ENCODE assay signal across 8 mouse cellular contexts in the genomic region with DNA sequence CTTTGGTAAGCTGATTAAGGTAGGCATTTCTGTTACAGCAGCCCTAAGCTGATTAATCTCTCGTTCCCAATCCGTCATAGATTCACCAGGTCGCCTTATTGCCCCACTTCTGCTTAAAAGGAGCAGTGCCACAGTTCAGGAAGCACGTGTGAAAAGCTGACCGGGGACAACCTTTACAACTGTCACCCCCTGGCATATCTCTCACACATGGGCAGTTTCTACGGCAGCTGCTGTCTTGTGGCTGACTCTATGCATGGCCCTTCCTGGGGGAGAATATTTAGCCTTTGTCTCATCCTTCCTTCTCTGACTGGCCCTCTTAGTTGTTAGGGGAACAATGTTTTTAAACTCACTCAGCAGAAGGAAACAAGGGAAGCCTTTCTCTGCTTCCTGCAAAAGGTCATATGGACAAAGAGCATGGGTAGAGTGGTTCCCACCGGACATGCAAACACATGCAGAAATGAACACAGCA.
DNase-seq lines count a peak whose midpoint lies in the region; ATAC-seq and TF ChIP-seq lines count a peak whose summit lies in the region.
"Had no signal": no experiment of that assay in that cellular context is flagged by ENCODE, and none has a peak within 500 bp of the region (broad histone marks: within the 10 kb centered on the region; RNA-seq: fewer than 3 reads in every experiment).

No protein-coding gene starts in this region.

- H3K36me3 ChIP-seq in midbrain, postnatal 0 days (ENCODE audit: insufficient read depth, low read length) = no peaks in the 10 kb centered on the region
- no peaks in the 10 kb centered on the region for H3K36me3 ChIP-seq in thymus, adult 2 months (ENCODE audit: control insufficient read depth, insufficient read depth, low read length)

- 23% methylated on average over 7 of the region's 7 CpGs for WGBS in midbrain, postnatal 0 days
- WGBS in thymus, adult 2 months = 24% methylated on average over 7 of the region's 7 CpGs

- intact Hi-C loops in left cerebral cortex, postnatal 4 days (cut with DNase I) = no loop called here
- intact Hi-C loops in left cerebral cortex, postnatal 10 days (cut with DNase I) = no loop called here

- peak; percentile 11 for DNase-seq in left cerebral cortex, postnatal 4 days
- DNase-seq in left cerebral cortex, postnatal 10 days (ENCODE audit: extremely low spot score in 1 of 2, low spot score in 2 of 2) = no peak
- DNase-seq in embryo, embryonic 10.5 days (ENCODE audit: low spot score) = peak; percentile 54
- peak; percentile 17 to 25 for DNase-seq in kidney, adult 8-10 months
- peak; percentile 41 for DNase-seq in midbrain, postnatal 0 days (ENCODE audit: low spot score)
- DNase-seq in thymus, adult 2 months = no peak
- DNase-seq in frontal cortex, postnatal 14 days (ENCODE audit: low spot score in 2 of 2) = no peak
- DNase-seq: adrenal gland, postnatal 36 days had no signal

- H3K9me3 ChIP-seq in midbrain, postnatal 0 days (ENCODE audit: low read length) = no peaks in the 10 kb centered on the region

- no peak overlapping the region for H3K4me2 ChIP-seq in midbrain, postnatal 0 days (ENCODE audit: low read depth, low read length, poor library complexity, severe bottlenecking)

- no peaks in the 10 kb centered on the region for H3K27me3 ChIP-seq in midbrain, postnatal 0 days (ENCODE audit: insufficient read depth, low read length)
- H3K27me3 ChIP-seq in thymus, adult 2 months (ENCODE audit: control insufficient read depth, insufficient read depth, low read length) = no peaks in the 10 kb centered on the region

- H3K27ac ChIP-seq in midbrain, postnatal 0 days (ENCODE audit: low read depth, low read length) = no peak overlapping the region
- H3K27ac ChIP-seq in thymus, adult 2 months (ENCODE audit: control insufficient read depth, insufficient read depth, low read length) = no peak overlapping the region

- ATAC-seq in midbrain, postnatal 0 days (ENCODE audit: low FRiP score) = no peak

- TF ChIP-seq POLR2A in thymus, adult 2 months (IDR thresholded peaks at IDR 0.05; ENCODE audit: control insufficient read depth, extremely low read depth, insufficient read depth, low read length, poor library complexity) = no peak

- H3K4me3 ChIP-seq in midbrain, postnatal 0 days (ENCODE audit: low read depth, low read length) = no peak overlapping the region
- no peak overlapping the region for H3K4me3 ChIP-seq in thymus, adult 2 months (ENCODE audit: control insufficient read depth, insufficient read depth, low read length)

- TF ChIP-seq CTCF in midbrain, postnatal 0 days (IDR thresholded peaks at IDR 0.05) = no peak
- TF ChIP-seq CTCF in thymus, adult 2 months (IDR thresholded peaks at IDR 0.05; ENCODE audit: borderline replicate concordance, control insufficient read depth, extremely low read depth, insufficient read depth, low read length, poor library complexity) = no peak

- H3K9ac ChIP-seq in midbrain, postnatal 0 days (replicated peaks; ENCODE audit: low read length, poor library complexity, severe bottlenecking) = no peak overlapping the region

- 0 out of 2 replicates have a peak, but pooled peaks cover 3% of the 10 kb centered on the region for H3K4me1 ChIP-seq in midbrain, postnatal 0 days (ENCODE audit: insufficient read depth, low read length)
- peaks cover 2% of the 10 kb centered on the region; the same call in 1 of the 2 replicates for H3K4me1 ChIP-seq in thymus, adult 2 months (replicated peaks; ENCODE audit: control insufficient read depth, insufficient read depth, low read length)

Comparison
In these comparisons a context has a peak if more than half of its experiments do, and no peak if none do; other contexts are left out.
1. DNase-seq: peak in left cerebral cortex, postnatal 4 days (single experiment), embryo, embryonic 10.5 days (single experiment), kidney, adult 8-10 months (2 of 2) and midbrain, postnatal 0 days (single experiment); none in left cerebral cortex, postnatal 10 days (0 of 2), thymus, adult 2 months (single experiment) and frontal cortex, postnatal 14 days (0 of 2).